Mouse (Mus musculus): Measurements from ENCODE around the gene Terb2. TPM values are rescaled to one million over a fixed set of nuclear protein-coding genes. Genes with fewer than 3 reads are reported as not detected.

The Terb2 gene
- total and polyA plus RNA-seq, 3 experiments = not detected

DNA sequence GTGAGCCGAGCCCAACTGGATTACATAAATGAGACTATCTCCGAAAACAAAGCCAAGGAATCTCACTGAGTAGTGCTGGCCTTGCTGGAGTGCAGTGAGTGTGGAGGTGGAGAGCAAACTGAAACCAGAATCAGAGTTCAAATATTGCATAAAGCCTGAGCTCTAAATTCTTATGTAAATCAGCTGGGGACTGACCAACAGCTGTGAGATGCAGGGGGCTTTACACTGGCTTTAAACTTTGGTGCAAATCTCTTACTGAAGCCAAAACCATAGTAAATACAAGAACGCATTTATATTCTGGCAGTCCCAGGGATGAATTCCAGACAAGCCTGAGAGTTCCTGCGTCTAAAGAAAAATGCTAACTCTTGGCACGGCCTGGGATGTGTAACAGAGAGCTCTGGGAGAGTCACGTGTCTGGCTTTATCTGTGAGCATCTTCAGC is 27.7 kb upstream of the Terb2 start:
- TF ChIP-seq CHD2 (IDR thresholded peaks at IDR 0.05; ENCODE audit: low read length) (no peak), HCFC1 (IDR thresholded peaks at IDR 0.05; ENCODE audit: low read depth, low read length) (no peak), CHD1 (IDR thresholded peaks at IDR 0.05; ENCODE audit: low read depth, low read length) (no peak), NRF1 (IDR thresholded peaks at IDR 0.05; ENCODE audit: insufficient read depth, low read depth, low read length, poor library complexity, severe bottlenecking) (no peak), CTCF (IDR thresholded peaks at IDR 0.05 in 2 of 3, conservative IDR thresholded peaks at IDR 0.05 in 1 of 3; ENCODE audit: control insufficient read depth in 1 of 3, insufficient read depth in 1 of 3, low read depth in 2 of 3, low read length in 3 of 3, poor library complexity in 1 of 3, severe bottlenecking in 1 of 3) (no peak), JUND (IDR thresholded peaks at IDR 0.05; ENCODE audit: low read depth, low read length) (no peak), GABPA (IDR thresholded peaks at IDR 0.05; ENCODE audit: low read depth, low read length) (no peak), TCF12 (IDR thresholded peaks at IDR 0.05; ENCODE audit: low read depth, low read length) (no peak), ZNF384 (IDR thresholded peaks at IDR 0.05; ENCODE audit: low read depth, low read length) (no peak), MXI1 (IDR thresholded peaks at IDR 0.05; ENCODE audit: low read depth, low read length) (no peak), ZC3H11A (IDR thresholded peaks at IDR 0.05; ENCODE audit: low read depth, low read length) (no peak)
- H3K4me1 ChIP-seq (ENCODE audit: control insufficient read depth in 1 of 2, insufficient read depth in 2 of 2, low read length in 2 of 2) = peaks cover 2 to 4% of the 10 kb centered on the region in 2 experiments; a peak in 3 of 4 replicates
- DNase-seq (ENCODE audit: low read depth, low spot score) = no peak
- H3K9me3 ChIP-seq (replicated peaks; ENCODE audit: insufficient read depth, low read length) = no peaks in the 10 kb centered on the region
- H3K79me2 ChIP-seq (ENCODE audit: control insufficient read depth, insufficient read depth, low read length, poor library complexity) = no peaks in the 10 kb centered on the region
- no peak overlapping the region for H3K27ac ChIP-seq (ENCODE audit: control insufficient read depth, low read depth, low read length)
- H3K36me3 ChIP-seq (ENCODE audit: control insufficient read depth in 1 of 2, insufficient read depth in 2 of 2, low read length in 2 of 2) = peaks cover 0 to 6% of the 10 kb centered on the region in 2 experiments; a peak in 3 of 4 replicates
- H3K4me3 ChIP-seq (ENCODE audit: control insufficient read depth in 1 of 2, insufficient read depth in 1 of 2, low read depth in 2 of 2, low read length in 2 of 2) = no peak overlapping the region
- no peaks in the 10 kb centered on the region for H3K27me3 ChIP-seq (ENCODE audit: control insufficient read depth in 1 of 2, insufficient read depth in 2 of 2, low read length in 2 of 2)
- no peak overlapping the region for H3K9ac ChIP-seq (ENCODE audit: control insufficient read depth, low read depth, low read length, poor library complexity, severe bottlenecking)

DNA sequence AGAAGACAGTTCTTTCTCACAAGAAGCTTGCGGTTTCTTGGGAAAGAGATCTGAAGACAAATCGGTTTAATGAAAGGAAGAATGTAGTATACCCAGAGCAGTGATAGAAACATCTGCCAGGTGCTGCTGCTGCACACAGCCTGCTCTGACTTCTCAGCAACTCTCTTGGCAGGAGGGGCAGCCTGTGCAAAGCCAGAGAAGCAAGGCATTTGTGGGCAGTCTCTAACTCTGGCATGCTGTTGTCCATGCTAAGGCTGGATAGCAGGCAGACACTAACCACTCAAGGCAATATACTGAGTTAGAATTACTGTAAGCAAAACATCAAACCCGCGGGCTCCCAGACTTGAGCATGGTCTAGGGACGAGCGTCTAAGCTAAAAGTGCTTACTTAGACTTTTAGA is 26.4 kb upstream of the Terb2 start:
- TF ChIP-seq MAFK (IDR thresholded peaks at IDR 0.05; ENCODE audit: borderline replicate concordance, low read depth, low read length) (no peak), EP300 (IDR thresholded peaks at IDR 0.05; ENCODE audit: low read depth in 1 of 2, low read length in 2 of 2) (no peak), NRF1 (IDR thresholded peaks at IDR 0.05; ENCODE audit: insufficient read depth, low read depth, low read length, poor library complexity, severe bottlenecking) (no peak), TAL1 (IDR thresholded peaks at IDR 0.05; ENCODE audit: low read length) (no peak), SMC3 (IDR thresholded peaks at IDR 0.05; ENCODE audit: low read depth, low read length) (no peak), TCF12 (IDR thresholded peaks at IDR 0.05; ENCODE audit: low read depth, low read length) (no peak), GATA1 (IDR thresholded peaks at IDR 0.05; ENCODE audit: low read depth, low read length) (no peak), MYB (IDR thresholded peaks at IDR 0.05; ENCODE audit: low read depth, low read length) (no peak), USF2 (IDR thresholded peaks at IDR 0.05; ENCODE audit: borderline replicate concordance in 1 of 2, insufficient read depth in 1 of 2, low read depth in 1 of 2, low read length in 2 of 2) (no peak), KAT2A (conservative IDR thresholded peaks at IDR 0.05; ENCODE audit: low read depth, low read length) (no peak), ZMIZ1 (IDR thresholded peaks at IDR 0.05; ENCODE audit: low read depth, low read length) (no peak), CHD1 (IDR thresholded peaks at IDR 0.05; ENCODE audit: low read depth, low read length) (no peak), MAZ (IDR thresholded peaks at IDR 0.05; ENCODE audit: low read depth, low read length) (no peak), E2F4 (IDR thresholded peaks at IDR 0.05; ENCODE audit: borderline replicate concordance, low read depth, low read length) (no peak), ETS1 (IDR thresholded peaks at IDR 0.05; ENCODE audit: low read depth, low read length) (no peak)
- Histone ChIP-seq H3K27me3 (ENCODE audit: control insufficient read depth in 1 of 2, insufficient read depth in 2 of 2, low read length in 2 of 2) (no peaks in the 10 kb centered on the region), H3K27ac (ENCODE audit: control insufficient read depth, low read depth, low read length) (no peak overlapping the region), H3K9me3 (replicated peaks; ENCODE audit: insufficient read depth, low read length) (no peaks in the 10 kb centered on the region), H3K79me2 (ENCODE audit: control insufficient read depth, insufficient read depth, low read length, poor library complexity) (no peaks in the 10 kb centered on the region), H3K36me3 (ENCODE audit: control insufficient read depth in 1 of 2, insufficient read depth in 2 of 2, low read length in 2 of 2) (peaks cover 0 to 3% of the 10 kb centered on the region in 2 experiments; a peak in 2 of 4 replicates), H3K4me3 (ENCODE audit: control insufficient read depth in 1 of 2, insufficient read depth in 1 of 2, low read depth in 2 of 2, low read length in 2 of 2) (no peak overlapping the region), H3K9ac (ENCODE audit: control insufficient read depth, low read depth, low read length, poor library complexity, severe bottlenecking) (no peak overlapping the region), H3K4me1 (ENCODE audit: control insufficient read depth in 1 of 2, insufficient read depth in 2 of 2, low read length in 2 of 2) (no peaks in the 10 kb centered on the region; a peak in 1 of 4 replicates)
- DNase-seq (ENCODE audit: low read depth, low spot score) = no peak

Measured in MEL (cell line).